Mouse (Mus musculus): ENCODE results near the gene Gas7. TPM values are rescaled to one million over a fixed set of nuclear protein-coding genes. Genes with fewer than 3 reads are reported as not detected.

The Gas7 gene
- polyA plus RNA-seq, 1 experiment from 2014 or later = 10.2 TPM

DNA sequence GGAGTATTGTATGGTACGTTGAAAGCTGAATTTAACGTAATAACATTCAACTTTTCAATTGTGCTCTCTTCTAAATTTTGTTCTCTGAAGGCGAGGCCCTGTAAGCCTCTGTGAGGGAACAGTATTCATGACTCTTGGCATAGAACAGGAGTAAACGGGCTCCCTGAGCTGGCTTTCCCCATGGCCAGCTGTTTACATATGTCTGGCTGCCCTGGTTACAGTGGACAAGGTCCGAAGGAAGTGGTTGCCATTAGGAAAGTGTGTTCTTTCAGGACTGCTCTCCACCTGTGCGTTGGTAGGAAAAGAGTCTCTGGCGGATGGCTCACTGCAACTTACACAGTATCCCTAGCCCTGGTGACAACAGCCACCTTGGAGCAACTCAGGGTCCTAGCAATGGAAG lies 171.9 kb downstream of the Gas7 start:
- no peak overlapping the region for H3K27ac ChIP-seq
- DNase-seq (ENCODE audit: low spot score) (no peak), ATAC-seq (replicated peaks; ENCODE audit: low FRiP score, low read depth) (no peak)
- H3K4me1 ChIP-seq (replicated peaks; ENCODE audit: insufficient read depth, low read length) = no peaks in the 10 kb centered on the region
- no peak overlapping the region for H3K4me2 ChIP-seq (ENCODE audit: low read length)
- no peak for TF ChIP-seq CTCF (IDR thresholded peaks at IDR 0.05; ENCODE audit: low read depth)
- H3K9me3 ChIP-seq (replicated peaks; ENCODE audit: low read length) = no peaks in the 10 kb centered on the region
- no peak overlapping the region for H3K9ac ChIP-seq (ENCODE audit: low read depth, low read length)
- no peaks in the 10 kb centered on the region for H3K36me3 ChIP-seq (ENCODE audit: insufficient read depth, low read length)
- WGBS = 89% methylated on average over 7 of the region's 7 CpGs
- no peaks in the 10 kb centered on the region for H3K27me3 ChIP-seq (ENCODE audit: insufficient read depth, low read length)
- no peak overlapping the region for H3K4me3 ChIP-seq (replicated peaks; ENCODE audit: low read depth, low read length)

- Histone ChIP-seq H3K27me3 (ENCODE audit: insufficient read depth, low read length) (no peaks in the 10 kb centered on the region), H3K4me3 (replicated peaks; ENCODE audit: low read depth, low read length) (no peak overlapping the region), H3K4me1 (replicated peaks; ENCODE audit: insufficient read depth, low read length) (no peaks in the 10 kb centered on the region), H3K9me3 (replicated peaks; ENCODE audit: low read length) (no peaks in the 10 kb centered on the region), H3K27ac (no peak overlapping the region), H3K4me2 (ENCODE audit: low read length) (no peak overlapping the region), H3K9ac (ENCODE audit: low read depth, low read length) (no peak overlapping the region), H3K36me3 (ENCODE audit: insufficient read depth, low read length) (no peaks in the 10 kb centered on the region)
- DNase-seq (ENCODE audit: low spot score) = no peak
- no peak for TF ChIP-seq CTCF (IDR thresholded peaks at IDR 0.05; ENCODE audit: low read depth)
- WGBS = 40% methylated on average over 2 of the region's 2 CpGs
- ATAC-seq (replicated peaks; ENCODE audit: low FRiP score, low read depth) = peak; percentile 54
Measured at GRCm38 (mm10) chr11:67628522-67628921, 173.3 kb downstream of the Gas7 start.

DNA sequence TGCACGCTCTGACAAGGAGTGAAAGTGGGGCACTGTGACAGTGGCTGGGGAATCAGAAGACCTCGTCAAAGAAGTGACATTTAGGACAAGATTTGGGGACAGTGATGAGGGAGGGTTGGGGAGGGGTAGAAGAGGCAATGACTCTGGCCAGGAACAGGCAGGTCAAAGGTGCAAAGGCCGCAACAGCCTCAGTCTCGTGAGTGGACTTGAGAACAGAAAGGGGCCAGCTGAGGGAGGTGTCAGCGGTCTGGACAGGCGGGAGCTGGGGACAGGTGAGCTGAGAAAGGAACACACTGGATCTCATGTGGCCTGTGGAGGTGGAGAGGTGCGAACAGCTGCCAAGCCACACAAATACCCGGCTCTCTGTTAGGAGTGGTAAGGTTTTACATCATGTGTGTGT lies 177.7 kb downstream of the Gas7 start:
- Histone ChIP-seq H3K4me3 (replicated peaks; ENCODE audit: low read depth, low read length) (no peak overlapping the region), H3K4me2 (ENCODE audit: low read length) (no peak overlapping the region), H3K4me1 (replicated peaks; ENCODE audit: insufficient read depth, low read length) (no peaks in the 10 kb centered on the region), H3K9ac (ENCODE audit: low read depth, low read length) (no peak overlapping the region), H3K27ac (no peak overlapping the region), H3K9me3 (replicated peaks; ENCODE audit: low read length) (no peaks in the 10 kb centered on the region), H3K27me3 (ENCODE audit: insufficient read depth, low read length) (no peaks in the 10 kb centered on the region), H3K36me3 (ENCODE audit: insufficient read depth, low read length) (no peaks in the 10 kb centered on the region)
- no peak for TF ChIP-seq CTCF (IDR thresholded peaks at IDR 0.05; ENCODE audit: low read depth)
- no peak for ATAC-seq (replicated peaks; ENCODE audit: low FRiP score, low read depth)
- DNase-seq (ENCODE audit: low spot score) = no peak
- WGBS = 74% methylated on average over 8 of the region's 8 CpGs

- Histone ChIP-seq H3K27me3 (ENCODE audit: insufficient read depth, low read length) (no peaks in the 10 kb centered on the region), H3K9ac (ENCODE audit: low read depth, low read length) (no peak overlapping the region), H3K4me3 (replicated peaks; ENCODE audit: low read depth, low read length) (no peak overlapping the region), H3K4me2 (ENCODE audit: low read length) (no peak overlapping the region), H3K27ac (no peak overlapping the region), H3K4me1 (replicated peaks; ENCODE audit: insufficient read depth, low read length) (no peaks in the 10 kb centered on the region), H3K9me3 (replicated peaks; ENCODE audit: low read length) (no peaks in the 10 kb centered on the region), H3K36me3 (ENCODE audit: insufficient read depth, low read length) (no peaks in the 10 kb centered on the region)
- WGBS = 43% methylated on average over 3 of the region's 3 CpGs
- ATAC-seq (replicated peaks; ENCODE audit: low FRiP score, low read depth) (no peak), DNase-seq (ENCODE audit: low spot score) (no peak)
- TF ChIP-seq CTCF (IDR thresholded peaks at IDR 0.05; ENCODE audit: low read depth) = no peak
Measured at GRCm38 (mm10) chr11:67633620-67634229, 178.5 kb downstream of the Gas7 start.

GRCm38 (mm10) chr11:67636201-67636600 lies 181.0 kb downstream of the Gas7 start:
- ATAC-seq (replicated peaks; ENCODE audit: low FRiP score, low read depth) (no peak), DNase-seq (ENCODE audit: low spot score) (no peak)
- 45% methylated on average over 4 of the region's 4 CpGs for WGBS
- Histone ChIP-seq H3K9ac (ENCODE audit: low read depth, low read length) (no peak overlapping the region), H3K27ac (no peak overlapping the region), H3K4me2 (ENCODE audit: low read length) (no peak overlapping the region), H3K9me3 (replicated peaks; ENCODE audit: low read length) (no peaks in the 10 kb centered on the region), H3K27me3 (ENCODE audit: insufficient read depth, low read length) (no peaks in the 10 kb centered on the region), H3K4me3 (replicated peaks; ENCODE audit: low read depth, low read length) (no peak overlapping the region), H3K4me1 (replicated peaks; ENCODE audit: insufficient read depth, low read length) (no peaks in the 10 kb centered on the region), H3K36me3 (ENCODE audit: insufficient read depth, low read length) (no peaks in the 10 kb centered on the region)
- no peak for TF ChIP-seq CTCF (IDR thresholded peaks at IDR 0.05; ENCODE audit: low read depth)

- no peaks in the 10 kb centered on the region for H3K27me3 ChIP-seq (ENCODE audit: insufficient read depth, low read length)
- no peaks in the 10 kb centered on the region for H3K9me3 ChIP-seq (replicated peaks; ENCODE audit: low read length)
- no peak for DNase-seq (ENCODE audit: low spot score)
- WGBS = 61% methylated on average over 6 of the region's 6 CpGs
- H3K4me2 ChIP-seq (ENCODE audit: low read length) = no peak overlapping the region
- no peak overlapping the region for H3K9ac ChIP-seq (ENCODE audit: low read depth, low read length)
- TF ChIP-seq CTCF (IDR thresholded peaks at IDR 0.05; ENCODE audit: low read depth) = no peak
- no peaks in the 10 kb centered on the region for H3K4me1 ChIP-seq (replicated peaks; ENCODE audit: insufficient read depth, low read length)
- no peak overlapping the region for H3K27ac ChIP-seq
- no peaks in the 10 kb centered on the region for H3K36me3 ChIP-seq (ENCODE audit: insufficient read depth, low read length)
- H3K4me3 ChIP-seq (replicated peaks; ENCODE audit: low read depth, low read length) = no peak overlapping the region
- no peak for ATAC-seq (replicated peaks; ENCODE audit: low FRiP score, low read depth)
Measured at GRCm38 (mm10) chr11:67636905-67637586, 181.8 kb downstream of the Gas7 start.

Measured in kidney, postnatal 0 days (tissue).